Mouse (Mus musculus) midbrain, embryonic 12.5 days (tissue): ENCODE measurements around the gene Mapk14. TPM values are rescaled to one million over a fixed set of nuclear protein-coding genes. Genes with fewer than 3 reads are reported as not detected.

Source experiments
- ATAC-seq: fragments of 200-750 bp; cut with Nextera tagmentation; 2 replicates; pipeline ENCODE4 v1.8.0; 2017; ENCODE audit warnings: low read depth, moderate TSS enrichment, moderate library complexity; ENCODE audit not compliant: low FRiP score
- H3K27ac ChIP-seq: fragments of 300-500 bp; sonication (generic); replicated peaks from 2 replicates; pipeline ENCODE4 v1.5.1; 2016; ENCODE audit warnings: mild to moderate bottlenecking
- H3K27me3 ChIP-seq: fragments of 300-500 bp; sonication (generic); 2 replicates; pipeline ENCODE4 v1.6.1; 2016; ENCODE audit warnings: mild to moderate bottlenecking
- H3K36me3 ChIP-seq: fragments of 300-500 bp; sonication (generic); 2 replicates; pipeline ENCODE4 v1.6.1; 2016
- H3K4me1 ChIP-seq: fragments of 300-500 bp; sonication (generic); 2 replicates; pipeline ENCODE4 v1.6.1; 2016
- H3K4me2 ChIP-seq: fragments of 300-500 bp; sonication (generic); replicated peaks from 2 replicates; pipeline ENCODE4 v1.6.1; 2016; ENCODE audit warnings: mild to moderate bottlenecking, moderate library complexity
- H3K4me3 ChIP-seq: fragments of 300-500 bp; sonication (generic); 2 replicates; pipeline ENCODE4 v1.5.1; 2016; ENCODE audit warnings: mild to moderate bottlenecking
- H3K9ac ChIP-seq: fragments of 300-500 bp; sonication (generic); replicated peaks from 2 replicates; pipeline ENCODE4 v1.6.1; 2016; ENCODE audit warnings: mild to moderate bottlenecking, moderate library complexity
- H3K9me3 ChIP-seq: fragments of 300-500 bp; sonication (generic); 2 replicates; pipeline ENCODE4 v1.6.1; 2016; ENCODE audit warnings: mild to moderate bottlenecking
- WGBS: fragments of 180-500 bp; shearing (Covaris S2); methylation state at CpG from one replicate; pipeline ENCODE4 v1.1.7; 2016; 5-methylcytosine and 5-hydroxymethylcytosine counted together
- polyA plus RNA-seq: library from polyadenylated mRNA; unstranded; fragments of >200 nt; fragmentation: Nextera tagmentation; extraction: Ambion mirVana; gene quantifications from 2 replicates; pipeline ENCODE4 v1.2.1, GENCODE M21; 2016

Mapk14 gene
- polyA plus RNA-seq, 1 experiment from 2014 or later: 36.6 TPM

DNA sequence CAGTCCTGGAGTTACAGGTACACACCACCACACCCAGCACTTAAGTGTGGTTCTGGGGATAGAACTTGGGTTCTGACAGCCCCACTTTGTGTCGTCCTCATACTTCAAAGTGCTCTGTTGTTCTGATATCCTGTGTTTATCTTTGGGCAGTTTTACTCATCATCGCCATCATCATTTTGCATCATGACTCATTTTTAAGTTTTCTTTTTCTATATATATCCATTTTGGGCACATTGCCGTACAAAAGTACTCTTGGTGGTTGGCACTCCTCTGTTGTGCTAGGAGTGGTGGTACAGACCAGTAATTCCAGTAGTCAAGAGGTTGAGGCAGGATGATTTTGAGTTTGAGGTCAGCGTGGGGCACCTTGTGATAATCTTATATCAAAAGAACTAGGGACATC is 10.0 kb downstream of the Mapk14 start:
- H3K27ac ChIP-seq: no peak overlapping the region
- 97% methylated on average over 4 of the region's 4 CpGs for WGBS
- peaks cover 20% of the 10 kb centered on the region for H3K4me1 ChIP-seq
- no peak overlapping the region for H3K4me2 ChIP-seq
- no peaks in the 10 kb centered on the region for H3K36me3 ChIP-seq
- no peak overlapping the region for H3K9ac ChIP-seq
- H3K9me3 ChIP-seq: no peaks in the 10 kb centered on the region
- no peak for ATAC-seq
- H3K4me3 ChIP-seq: no peak overlapping the region
- no peaks in the 10 kb centered on the region for H3K27me3 ChIP-seq

DNA sequence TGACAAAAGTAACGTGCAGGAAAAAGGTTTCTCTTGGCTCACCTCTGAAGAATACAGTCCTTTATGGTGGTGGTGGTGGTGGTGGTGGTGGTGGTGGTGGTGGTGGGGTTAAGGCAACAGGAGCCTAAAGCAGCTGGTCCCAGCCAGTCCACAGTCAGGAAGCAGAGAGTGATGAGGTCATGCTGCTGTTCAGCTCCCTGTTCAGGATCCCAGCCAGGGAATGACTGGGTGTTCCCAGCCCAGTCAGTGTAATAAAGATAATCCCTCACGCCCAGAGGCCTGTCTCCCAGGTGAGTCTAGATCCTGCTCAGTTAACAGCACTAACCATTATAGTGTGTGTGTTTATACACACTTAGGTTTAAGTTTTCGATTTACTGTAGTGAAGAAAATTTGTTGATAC is 10.6 kb downstream of the Mapk14 start:
- Histone ChIP-seq H3K9ac (no peak overlapping the region), H3K9me3 (no peaks in the 10 kb centered on the region), H3K36me3 (no peaks in the 10 kb centered on the region), H3K27ac (no peak overlapping the region), H3K4me1 (peaks cover 19% of the 10 kb centered on the region), H3K27me3 (no peaks in the 10 kb centered on the region), H3K4me2 (no peak overlapping the region), H3K4me3 (no peak overlapping the region)
- WGBS: 88% methylated on average over 3 of the region's 3 CpGs
- ATAC-seq: no peak

GRCm38 (mm10) chr17:28702646-28703045 is 11.5 kb downstream of the Mapk14 start:
- H3K9ac ChIP-seq: no peak overlapping the region
- 80% methylated on average over 2 of the region's 2 CpGs for WGBS
- no peak overlapping the region for H3K4me3 ChIP-seq

GRCm38 (mm10) chr17:28706697-28707096 is 15.6 kb downstream of the Mapk14 start:
- peaks cover 9% of the 10 kb centered on the region; the same call in 1 of the 2 replicates for H3K4me1 ChIP-seq
- ATAC-seq: no peak
- WGBS: 48% methylated on average over 1 of the region's 1 CpGs
- no peak overlapping the region for H3K4me3 ChIP-seq
- no peaks in the 10 kb centered on the region for H3K27me3 ChIP-seq
- no peak overlapping the region for H3K27ac ChIP-seq
- H3K9me3 ChIP-seq: no peaks in the 10 kb centered on the region
- H3K9ac ChIP-seq: no peak overlapping the region
- H3K36me3 ChIP-seq: no peaks in the 10 kb centered on the region
- no peak overlapping the region for H3K4me2 ChIP-seq

More at GRCm38 (mm10) chr17:28702646-28703045, 11.5 kb downstream of the Mapk14 start:
- Histone ChIP-seq H3K27me3 (no peaks in the 10 kb centered on the region), H3K4me1 (peaks cover 13% of the 10 kb centered on the region), H3K4me2 (no peak overlapping the region), H3K36me3 (no peaks in the 10 kb centered on the region), H3K27ac (no peak overlapping the region), H3K9me3 (no peaks in the 10 kb centered on the region)
- ATAC-seq: no peak

- no peak for ATAC-seq
- H3K27me3 ChIP-seq: no peaks in the 10 kb centered on the region
- H3K4me1 ChIP-seq: peaks cover 9% of the 10 kb centered on the region; the same call in 1 of the 2 replicates
- no peaks in the 10 kb centered on the region for H3K9me3 ChIP-seq
- 94% methylated on average over 3 of the region's 3 CpGs for WGBS
- H3K27ac ChIP-seq: no peak overlapping the region
- no peak overlapping the region for H3K4me3 ChIP-seq
- no peak overlapping the region for H3K9ac ChIP-seq
- H3K4me2 ChIP-seq: no peak overlapping the region
- no peaks in the 10 kb centered on the region for H3K36me3 ChIP-seq
Observed at GRCm38 (mm10) chr17:28707136-28707627, 16.1 kb downstream of the Mapk14 start.

GRCm38 (mm10) chr17:28707816-28708215 is 16.7 kb downstream of the Mapk14 start:
- no peak for ATAC-seq
- no peak overlapping the region for H3K4me2 ChIP-seq
- H3K9ac ChIP-seq: no peak overlapping the region
- WGBS: 95% methylated on average over 2 of the region's 2 CpGs
- H3K36me3 ChIP-seq: no peaks in the 10 kb centered on the region
- no peak overlapping the region for H3K27ac ChIP-seq
- peaks cover 9% of the 10 kb centered on the region; the same call in 1 of the 2 replicates for H3K4me1 ChIP-seq
- no peaks in the 10 kb centered on the region for H3K27me3 ChIP-seq
- H3K4me3 ChIP-seq: no peak overlapping the region
- H3K9me3 ChIP-seq: no peaks in the 10 kb centered on the region

DNA sequence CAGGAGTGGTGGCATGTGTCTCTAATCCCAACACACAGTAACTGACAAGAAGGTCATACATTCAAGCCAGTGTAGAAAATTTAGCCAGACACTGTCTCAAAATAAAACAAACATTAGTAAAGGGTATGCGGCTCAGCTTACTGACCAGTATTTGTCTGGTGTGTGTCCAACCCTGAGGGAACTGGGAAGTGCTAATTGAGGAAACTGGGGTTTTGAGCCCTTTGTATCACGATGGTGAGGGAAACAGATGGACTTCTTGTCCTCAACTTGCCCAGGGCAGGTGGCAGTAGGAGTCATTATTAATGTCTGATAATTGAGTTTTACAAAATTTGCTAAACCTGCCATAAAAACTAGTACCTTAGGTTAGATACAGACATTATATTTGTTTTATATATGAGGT is 17.9 kb downstream of the Mapk14 start:
- no peaks in the 10 kb centered on the region for H3K9me3 ChIP-seq

DNA sequence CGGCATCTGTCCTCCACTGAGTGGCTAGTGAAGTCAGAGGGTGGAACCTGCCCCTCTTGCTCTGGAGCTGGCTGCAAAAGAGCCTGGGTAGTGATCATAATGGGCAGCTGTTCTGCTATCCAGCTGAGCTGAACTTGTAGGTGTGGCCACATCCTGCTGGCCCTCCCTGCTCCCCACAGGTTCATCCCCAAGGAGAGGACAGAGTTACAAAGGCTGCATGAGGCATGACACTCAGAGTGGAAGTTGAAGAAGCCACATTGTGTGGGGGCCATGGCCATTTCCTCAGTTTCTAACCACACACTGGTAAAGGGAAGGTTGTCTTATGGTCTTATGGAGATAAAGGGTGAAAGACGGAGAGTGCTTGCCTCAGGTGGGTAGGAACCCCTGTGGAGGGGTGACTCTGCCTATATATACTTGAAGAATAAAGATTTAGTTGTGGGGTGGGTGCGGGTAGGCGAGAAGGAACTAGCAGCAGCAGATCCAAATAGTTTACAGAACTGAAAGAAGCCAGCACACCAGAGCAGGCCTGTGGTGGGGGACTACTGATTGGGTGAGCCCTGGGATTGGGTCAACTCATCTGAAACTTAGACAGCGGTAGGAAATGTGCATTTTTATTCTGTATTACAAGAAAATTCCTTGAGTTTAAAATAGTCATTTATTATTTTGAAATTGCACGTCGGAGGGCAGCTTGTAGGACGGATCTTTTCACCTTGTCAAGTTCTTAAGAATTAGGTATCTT is 18.6 kb downstream of the Mapk14 start:
- Histone ChIP-seq H3K9me3 (no peaks in the 10 kb centered on the region), H3K27ac (no peak overlapping the region), H3K4me1 (peaks cover 9% of the 10 kb centered on the region; the same call in 1 of the 2 replicates), H3K36me3 (peaks cover 12% of the 10 kb centered on the region), H3K9ac (no peak overlapping the region), H3K27me3 (no peaks in the 10 kb centered on the region), H3K4me3 (no peak overlapping the region), H3K4me2 (no peak overlapping the region)
- no peak for ATAC-seq
- WGBS: 84% methylated on average over 8 of the region's 8 CpGs

More for the DNA sequence above, 17.9 kb downstream of the Mapk14 start:
- ATAC-seq: no peak
- Histone ChIP-seq H3K36me3 (peaks cover 4% of the 10 kb centered on the region), H3K4me2 (no peak overlapping the region), H3K27ac (no peak overlapping the region), H3K27me3 (no peaks in the 10 kb centered on the region), H3K4me3 (no peak overlapping the region), H3K4me1 (peaks cover 9% of the 10 kb centered on the region; the same call in 1 of the 2 replicates), H3K9ac (no peak overlapping the region)
- 64% methylated on average over 2 of the region's 2 CpGs for WGBS

DNA sequence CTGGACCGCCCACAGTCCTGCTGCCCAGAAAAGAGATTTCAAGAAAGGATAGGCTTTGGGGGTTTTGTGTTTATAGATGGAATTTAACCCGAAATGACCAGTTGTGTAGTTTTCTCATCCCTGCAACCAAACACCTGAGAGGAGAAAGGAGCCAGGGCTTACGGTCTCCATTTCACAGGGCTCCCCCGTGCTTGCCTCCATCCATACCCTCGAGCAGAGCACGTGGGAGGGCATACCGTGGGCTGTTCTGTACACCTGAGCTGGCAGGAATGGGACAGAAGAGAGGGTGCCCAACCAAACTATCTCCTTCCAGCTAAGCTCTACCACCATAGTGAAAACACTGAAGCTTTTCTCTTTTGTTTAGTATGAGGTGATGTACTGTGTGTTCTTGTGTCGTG is 19.2 kb downstream of the Mapk14 start:
- no peaks in the 10 kb centered on the region for H3K9me3 ChIP-seq
- no peak overlapping the region for H3K4me2 ChIP-seq
- WGBS: 93% methylated on average over 8 of the region's 8 CpGs
- no peak for ATAC-seq
- no peaks in the 10 kb centered on the region for H3K27me3 ChIP-seq
- H3K9ac ChIP-seq: no peak overlapping the region
- no peak overlapping the region for H3K27ac ChIP-seq
- H3K4me3 ChIP-seq: no peak overlapping the region
- peaks cover 9% of the 10 kb centered on the region; the same call in 1 of the 2 replicates for H3K4me1 ChIP-seq
- H3K36me3 ChIP-seq: peaks cover 17% of the 10 kb centered on the region

DNA sequence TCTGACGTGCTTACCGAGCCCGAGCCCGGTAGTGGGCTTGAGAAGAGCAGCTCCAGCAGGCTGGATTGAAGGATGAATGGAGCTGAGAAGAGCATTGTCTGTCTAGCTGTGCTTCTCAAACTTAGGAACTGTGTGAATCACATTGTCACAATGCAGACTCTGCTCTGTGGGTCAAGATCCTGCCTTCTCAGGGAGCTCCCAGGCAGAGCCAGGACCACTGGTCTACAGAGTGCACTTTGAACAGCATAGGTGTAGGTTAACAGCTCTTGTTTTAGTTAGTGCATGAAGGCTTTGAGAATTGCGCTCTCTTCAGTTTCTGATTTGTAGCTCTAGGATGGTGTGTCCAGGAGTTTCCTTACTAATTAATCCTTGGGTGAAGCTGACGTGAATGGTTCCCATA is 20.1 kb downstream of the Mapk14 start:
- Histone ChIP-seq H3K9ac (no peak overlapping the region), H3K4me1 (peaks cover 9% of the 10 kb centered on the region; the same call in 1 of the 2 replicates), H3K27ac (no peak overlapping the region), H3K27me3 (no peaks in the 10 kb centered on the region), H3K4me3 (no peak overlapping the region), H3K9me3 (no peaks in the 10 kb centered on the region), H3K36me3 (peaks cover 27% of the 10 kb centered on the region), H3K4me2 (no peak overlapping the region)
- ATAC-seq: no peak
- 91% methylated on average over 6 of the region's 6 CpGs for WGBS

GRCm38 (mm10) chr17:28712305-28712704 is 21.2 kb downstream of the Mapk14 start:
- no peak for ATAC-seq
- 93% methylated on average over 6 of the region's 6 CpGs for WGBS

GRCm38 (mm10) chr17:28714006-28714405 is 22.9 kb downstream of the Mapk14 start:
- H3K4me3 ChIP-seq: no peak overlapping the region
- ATAC-seq: no peak
- 95% methylated on average over 3 of the region's 3 CpGs for WGBS
- no peak overlapping the region for H3K9ac ChIP-seq
- H3K4me2 ChIP-seq: no peak overlapping the region
- H3K9me3 ChIP-seq: no peaks in the 10 kb centered on the region
- H3K4me1 ChIP-seq: 0 out of 2 replicates have a peak, but pooled peaks cover 4% of the 10 kb centered on the region
- H3K27me3 ChIP-seq: no peaks in the 10 kb centered on the region
- H3K36me3 ChIP-seq: peaks cover 41% of the 10 kb centered on the region
- H3K27ac ChIP-seq: no peak overlapping the region

More at GRCm38 (mm10) chr17:28712305-28712704, 21.2 kb downstream of the Mapk14 start:
- H3K27me3 ChIP-seq: no peaks in the 10 kb centered on the region
- peaks cover 36% of the 10 kb centered on the region for H3K36me3 ChIP-seq
- H3K9ac ChIP-seq: no peak overlapping the region
- H3K4me3 ChIP-seq: no peak overlapping the region
- H3K4me2 ChIP-seq: no peak overlapping the region
- H3K27ac ChIP-seq: no peak overlapping the region
- no peaks in the 10 kb centered on the region for H3K9me3 ChIP-seq
- 0 out of 2 replicates have a peak, but pooled peaks cover 4% of the 10 kb centered on the region for H3K4me1 ChIP-seq
